Mouse (Mus musculus) bone marrow, adult 2 months (tissue): ENCODE data around the gene Efcab3.

Experiments
- CTCF ChIP-seq: fragments of 200-500 bp; IDR thresholded peaks from 2 replicates; pipeline ENCODE4 v1.5.1; 2011; ENCODE audit warnings: low read length, control low read depth; ENCODE audit not compliant: control insufficient read depth, insufficient read depth
- POLR2A ChIP-seq: fragments of 200-500 bp; IDR thresholded peaks from 2 replicates; pipeline ENCODE4 v1.6.1; 2011; ENCODE audit warnings: low read depth, mild to moderate bottlenecking, control low read depth, low read length, borderline replicate concordance; ENCODE audit not compliant: control insufficient read depth

DNA sequence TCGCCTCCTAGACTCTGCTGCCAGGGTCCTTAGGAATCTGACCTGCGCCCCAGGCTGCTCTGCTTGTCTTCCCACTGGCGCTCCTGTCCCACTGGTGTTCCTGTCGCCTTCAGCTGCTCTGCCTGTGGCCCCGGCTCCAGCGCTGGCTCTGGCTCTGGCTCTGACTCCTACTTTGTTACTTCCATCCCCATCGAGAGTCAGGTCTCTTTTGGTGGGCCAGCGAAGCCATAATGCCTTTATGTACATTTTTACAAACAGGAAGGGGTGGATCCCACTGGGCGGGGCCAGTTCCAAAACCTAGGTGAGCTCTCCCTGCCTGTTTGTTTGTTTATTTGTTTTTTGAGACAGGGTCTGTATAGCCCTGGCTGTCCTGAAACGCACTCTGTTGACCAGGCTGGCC is 103.4 kb downstream of the Efcab3 start:
- TF ChIP-seq POLR2A (no peak), CTCF (no peak)
